Mouse (Mus musculus) small intestine, adult 2 months (tissue): ENCODE measurements around the gene Sgcg.

ENCODE experiments used
- CTCF ChIP-seq: fragments of 200-500 bp; IDR thresholded peaks from 2 replicates; pipeline ENCODE4 v1.5.1; 2012; ENCODE audit warnings: low read depth, mild to moderate bottlenecking, control low read depth, inconsistent platforms, low read length, moderate library complexity, mixed read lengths; ENCODE audit not compliant: insufficient replicate concordance, insufficient read length; ENCODE audit errors: extremely low read depth
- POLR2A ChIP-seq: fragments of 200-500 bp; IDR thresholded peaks from 2 replicates; pipeline ENCODE4 v1.6.1; 2012; ENCODE audit warnings: low read depth, mild to moderate bottlenecking, control low read depth, inconsistent platforms, low read length, moderate library complexity

DNA sequence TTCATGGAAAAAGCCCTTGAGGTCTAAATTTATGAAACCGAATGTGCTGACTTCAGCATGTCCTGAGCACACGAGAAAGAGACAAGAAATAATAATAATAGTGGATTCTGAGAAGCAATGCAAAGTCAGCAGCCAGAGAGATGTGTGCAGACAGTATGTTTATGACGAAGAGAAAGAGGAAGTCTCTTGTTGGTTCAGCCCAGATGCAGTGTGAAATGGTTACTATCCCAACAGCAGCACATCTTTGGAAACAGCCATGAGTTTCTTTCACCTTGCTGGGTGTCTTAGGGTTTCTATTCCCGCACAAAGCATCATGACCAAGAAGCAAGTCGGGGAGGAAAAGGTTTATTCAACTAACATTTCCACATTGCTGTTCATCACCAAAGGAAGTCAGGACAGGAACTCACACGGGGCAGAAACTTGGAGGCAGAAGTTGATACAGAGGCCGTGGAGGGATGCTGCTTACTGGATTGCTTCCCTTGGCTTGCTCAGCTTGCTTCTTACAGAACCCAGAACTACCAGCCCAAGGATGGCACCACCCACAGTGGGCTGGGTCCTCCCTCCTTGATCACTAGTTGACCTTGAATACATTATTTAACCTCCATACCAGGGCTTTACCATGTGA, 20.5 kb upstream of the Sgcg start:
- TF ChIP-seq POLR2A: no peak
- no peak for TF ChIP-seq CTCF
